Mouse (Mus musculus) CH12.LX (cell line): ENCODE results near the gene 1700088E04Rik. TPM values are rescaled to one million over a fixed set of nuclear protein-coding genes. Genes with fewer than 3 reads are reported as not detected.

Source experiments
- DNase-seq: peaks from one replicate; pipeline ENCODE4 v3.0.0-alpha.2; 2013; ENCODE audit errors: extremely low read depth
- H3K27ac ChIP-seq: 2 replicates; pipeline ENCODE4 v1.5.1; 2012; ENCODE audit warnings: low read depth, mild to moderate bottlenecking, control low read depth, moderate library complexity; ENCODE audit not compliant: insufficient read depth
- H3K27me3 ChIP-seq: replicated peaks from 2 replicates; pipeline ENCODE3; 2012; ENCODE audit warnings: inconsistent platforms
- H3K36me3 ChIP-seq, 2 experiments: replicated peaks in 1 of 2; 2 replicates each; pipeline versions ENCODE3 to v1.6.1; 2012; ENCODE audit warnings: inconsistent platforms in 1 of 2, low read length in 1 of 2, mild to moderate bottlenecking in 1 of 2, mixed read lengths in 1 of 2, moderate library complexity in 1 of 2; ENCODE audit not compliant: control insufficient read depth in 1 of 2, insufficient read depth in 1 of 2
- H3K4me1 ChIP-seq, 2 experiments: 2 replicates each; pipeline ENCODE4 v1.6.1; 2012; ENCODE audit warnings: inconsistent platforms in 1 of 2, moderate library complexity in 1 of 2; ENCODE audit not compliant: insufficient read depth in 2 of 2, control insufficient read depth in 1 of 2
- H3K4me2 ChIP-seq: 2 replicates; pipeline ENCODE4 v1.6.1; 2012; ENCODE audit warnings: low read depth, mild to moderate bottlenecking, control low read depth; ENCODE audit not compliant: poor library complexity, insufficient read depth, severe bottlenecking
- H3K4me3 ChIP-seq, 3 experiments: fragments of 150-350 bp in 1 of 3; sonication (generic) in 1 of 3; replicated peaks in 1 of 3; 2 replicates each; pipeline versions ENCODE3 to v1.5.1; 2011 to 2012; ENCODE audit warnings: low read depth in 2 of 3, low read length in 2 of 3, mild to moderate bottlenecking in 2 of 3, moderate library complexity in 2 of 3, control low read depth in 1 of 3, improper control_type of control experiment in 1 of 3, inconsistent platforms in 1 of 3, mixed read lengths in 1 of 3; ENCODE audit not compliant: poor library complexity in 1 of 3
- H3K79me2 ChIP-seq: replicated peaks from 2 replicates; pipeline ENCODE4 v1.6.1; 2012; ENCODE audit warnings: mild to moderate bottlenecking, moderate library complexity; ENCODE audit not compliant: control insufficient read depth, poor library complexity, insufficient read depth, severe bottlenecking; ENCODE audit errors: extremely low read depth
- H3K9ac ChIP-seq: 2 replicates; pipeline ENCODE4 v1.6.1; 2012; ENCODE audit warnings: low read depth, mild to moderate bottlenecking, control low read depth, moderate library complexity; ENCODE audit not compliant: insufficient read depth
- H3K9me3 ChIP-seq: replicated peaks from 2 replicates; pipeline ENCODE3; 2012; ENCODE audit warnings: low read length, inconsistent platforms, mixed read lengths
- CHD1 ChIP-seq: IDR thresholded peaks from 2 replicates; pipeline ENCODE4 v1.6.1; 2012; ENCODE audit warnings: low read depth, low read length, improper control_type of control experiment, inconsistent platforms
- CTCF ChIP-seq, 2 experiments: IDR thresholded peaks in 1 of 2; conservative IDR thresholded peaks in 1 of 2; 2 replicates each; pipeline ENCODE4 v1.5.1; 2011 to 2012; ENCODE audit warnings: low read depth in 2 of 2, low read length in 2 of 2, improper control_type of control experiment in 1 of 2, inconsistent platforms in 1 of 2, mild to moderate bottlenecking in 1 of 2, moderate library complexity in 1 of 2
- ELF1 ChIP-seq: IDR thresholded peaks from 2 replicates; pipeline ENCODE4 v1.6.1; 2014; ENCODE audit warnings: low read depth, mild to moderate bottlenecking, inconsistent platforms, low read length, improper control_type of control experiment
- EP300 ChIP-seq: IDR thresholded peaks from 2 replicates; pipeline ENCODE4 v1.6.1; 2011; ENCODE audit warnings: low read length, improper control_type of control experiment
- ETS1 ChIP-seq: conservative IDR thresholded peaks from 2 replicates; pipeline ENCODE4 v1.6.1; 2012; ENCODE audit warnings: low read depth, mild to moderate bottlenecking, inconsistent platforms, low read length, improper control_type of control experiment, moderate library complexity
- GABPA ChIP-seq: IDR thresholded peaks from 2 replicates; pipeline ENCODE4 v1.6.1; 2012; ENCODE audit warnings: low read depth, low read length, improper control_type of control experiment, inconsistent platforms; ENCODE audit not compliant: insufficient replicate concordance
- JUN ChIP-seq: IDR thresholded peaks from 2 replicates; pipeline ENCODE4 v1.6.1; 2011; ENCODE audit warnings: low read depth, mild to moderate bottlenecking, low read length, improper control_type of control experiment, moderate library complexity; ENCODE audit not compliant: insufficient read depth
- JUND ChIP-seq: conservative IDR thresholded peaks from 2 replicates; pipeline ENCODE4 v1.6.1; 2011; ENCODE audit warnings: low read depth, low read length, improper control_type of control experiment
- MAFK ChIP-seq: IDR thresholded peaks from 2 replicates; pipeline ENCODE4 v1.6.1; 2011; ENCODE audit warnings: low read length, improper control_type of control experiment; ENCODE audit not compliant: insufficient replicate concordance
- MAX ChIP-seq: IDR thresholded peaks from 2 replicates; pipeline ENCODE4 v1.6.1; 2011; ENCODE audit warnings: low read length, improper control_type of control experiment
- MAZ ChIP-seq: IDR thresholded peaks from 2 replicates; pipeline ENCODE4 v1.6.1; 2012; ENCODE audit warnings: low read depth, mild to moderate bottlenecking, inconsistent platforms, low read length, improper control_type of control experiment, moderate library complexity
- MXI1 ChIP-seq: IDR thresholded peaks from 2 replicates; pipeline ENCODE4 v1.6.1; 2011; ENCODE audit warnings: mild to moderate bottlenecking, low read depth, low read length, improper control_type of control experiment
- NRF1 ChIP-seq: IDR thresholded peaks from 2 replicates; pipeline ENCODE4 v1.6.1; 2014; ENCODE audit warnings: low read depth, mild to moderate bottlenecking, inconsistent platforms, low read length, improper control_type of control experiment, moderate library complexity
- PAX5 ChIP-seq: IDR thresholded peaks from 2 replicates; pipeline ENCODE4 v1.6.1; 2012; ENCODE audit warnings: low read length, inconsistent platforms, mixed read lengths
- POLR2A ChIP-seq: IDR thresholded peaks from 2 replicates; pipeline ENCODE4 v1.6.1; 2011; ENCODE audit warnings: low read depth, mild to moderate bottlenecking, improper control_type of control experiment, low read length
- POLR2AphosphoS2 ChIP-seq: IDR thresholded peaks from 2 replicates; pipeline ENCODE4 v1.6.1; 2011; ENCODE audit warnings: low read depth, low read length, improper control_type of control experiment
- RAD21 ChIP-seq: IDR thresholded peaks from 2 replicates; pipeline ENCODE4 v1.6.1; 2011; ENCODE audit warnings: low read depth, mild to moderate bottlenecking, low read length, improper control_type of control experiment, moderate library complexity
- RCOR1 ChIP-seq: conservative IDR thresholded peaks from 2 replicates; pipeline ENCODE4 v1.6.1; 2012; ENCODE audit warnings: low read depth, mild to moderate bottlenecking, inconsistent platforms, low read length, improper control_type of control experiment
- SIN3A ChIP-seq: IDR thresholded peaks from 2 replicates; pipeline ENCODE4 v1.6.1; 2012; ENCODE audit warnings: low read length, improper control_type of control experiment, inconsistent platforms
- TBP ChIP-seq: conservative IDR thresholded peaks from 2 replicates; pipeline ENCODE4 v1.6.1; 2011; ENCODE audit warnings: low read depth, low read length, improper control_type of control experiment
- UBTF ChIP-seq: IDR thresholded peaks from 2 replicates; pipeline ENCODE4 v1.6.1; 2012; ENCODE audit warnings: low read depth, mild to moderate bottlenecking, inconsistent platforms, low read length, improper control_type of control experiment, moderate library complexity
- USF2 ChIP-seq: conservative IDR thresholded peaks from 2 replicates; pipeline ENCODE4 v1.6.1; 2011; ENCODE audit warnings: low read depth, low read length, improper control_type of control experiment
- ZC3H11A ChIP-seq: IDR thresholded peaks from 2 replicates; pipeline ENCODE4 v1.6.1; 2012; ENCODE audit warnings: low read depth, mild to moderate bottlenecking, inconsistent platforms, low read length, improper control_type of control experiment
- ZKSCAN1 ChIP-seq: IDR thresholded peaks from 2 replicates; pipeline ENCODE4 v1.6.1; 2012; ENCODE audit warnings: low read depth, inconsistent platforms, low read length, improper control_type of control experiment, borderline replicate concordance
- ZNF384 ChIP-seq: IDR thresholded peaks from 2 replicates; pipeline ENCODE4 v1.6.1; 2012; ENCODE audit warnings: low read depth, low read length, improper control_type of control experiment, inconsistent platforms
- dilution Hi-C: fragments of 300-500 bp; cut with MboI; formaldehyde crosslinking; loops from 2 replicates; pipeline ENCODE4 v1.14.3; 2020; ENCODE audit warnings: low sequenced_read_pairs; ENCODE audit not compliant: extremely low pct_unique_long_range_greater_than_20kb, extremely low pct_ligation_motif_present
- in situ Hi-C: fragments of 300-500 bp; cut with MboI; formaldehyde crosslinking; loops from 3 replicates; pipeline ENCODE4 v1.14.3; 2019; ENCODE audit warnings: low sequenced_read_pairs, low pct_ligation_motif_present, low pct_unique_long_range_greater_than_20kb, mixed read lengths
- polyA plus RNA-seq: library from polyadenylated mRNA; unstranded; fragments of >175 nt; gene quantifications from 2 replicates; pipeline ENCODE4 v1.2.1, GENCODE M21; 2012; ENCODE audit warnings: low read depth; ENCODE audit not compliant: insufficient read length
- total RNA-seq, 2 experiments: library from RNA; depleted of rRNA; stranded (reverse); fragments of 300-350 nt in 1 of 2; fragments of >200 nt in 1 of 2; gene quantifications; 2 replicates each; pipeline ENCODE4 v1.2.3; 2012 to 2014

1700088E04Rik gene
- total and polyA plus RNA-seq, 3 experiments = 1.0 to 4.2 (median 2.1) TPM

DNA sequence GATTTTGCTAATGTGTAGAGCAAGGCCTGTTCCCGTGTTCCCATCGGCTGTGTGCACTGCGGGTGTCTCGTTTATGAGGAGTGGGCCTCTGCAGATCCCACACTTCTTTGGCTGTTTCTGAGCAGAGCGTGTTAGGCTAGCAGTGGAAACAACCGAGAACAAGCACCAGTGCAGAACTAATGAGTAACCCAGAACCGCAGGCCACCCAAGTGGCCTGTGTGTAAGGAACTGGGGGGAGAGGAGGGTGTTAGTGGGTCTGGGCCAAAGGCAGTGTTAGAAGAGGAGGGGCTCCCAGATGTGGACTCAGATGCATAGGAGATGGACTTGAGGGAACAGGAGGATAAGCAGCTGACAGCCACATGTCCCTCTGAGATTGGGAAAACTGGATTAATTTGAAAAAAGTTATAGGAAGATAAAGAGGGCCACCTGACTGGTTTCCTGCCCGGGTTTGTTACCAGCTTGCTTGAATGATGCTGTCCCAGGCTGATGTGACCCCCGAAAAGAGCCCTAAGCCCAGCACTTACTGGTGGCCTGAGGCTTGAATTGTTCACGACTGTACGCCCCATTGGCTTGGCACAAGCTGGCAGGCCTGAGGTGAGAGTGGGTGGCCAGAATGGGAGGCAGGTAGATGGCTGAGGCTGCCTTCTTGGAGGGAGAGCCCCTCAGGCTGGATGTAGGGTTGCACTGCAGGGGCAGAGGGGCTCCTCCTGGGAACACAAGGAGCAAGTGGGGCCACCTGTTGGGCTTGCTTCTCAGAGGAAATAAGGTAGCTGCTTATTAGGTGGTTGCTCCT, 5.1 kb downstream of the 1700088E04Rik start:
- Histone ChIP-seq H3K4me3 (no peak overlapping the region), H3K9me3 (no peaks in the 10 kb centered on the region), H3K27me3 (peaks cover 5% of the 10 kb centered on the region), H3K79me2 (no peaks in the 10 kb centered on the region), H3K27ac (no peak overlapping the region), H3K4me2 (no peak overlapping the region), H3K36me3 (peaks cover 29 to 45% of the 10 kb centered on the region in 2 experiments), H3K9ac (no peak overlapping the region), H3K4me1 (peaks cover 0 to 16% of the 10 kb centered on the region in 2 experiments; a peak in 2 of 4 replicates)
- DNase-seq = no peak
- dilution Hi-C loops = no loop called here
- in situ Hi-C loops = loop anchor here (5.0 kb wide), 1 partner anchor 39 kb away; no protein-coding TSS in a partner anchor
- TF ChIP-seq MAX (no peak), CHD1 (no peak), CTCF (conservative IDR thresholded peaks at IDR 0.05 in 1 of 2, IDR thresholded peaks at IDR 0.05 in 1 of 2; ENCODE audit: low read depth in 2 of 2, low read length in 2 of 2) (no peak), POLR2AphosphoS2 (no peak), PAX5 (no peak), ETS1 (no peak), ELF1 (no peak), ZC3H11A (no peak), SIN3A (no peak), MAFK (no peak), TBP (no peak), MXI1 (no peak), RAD21 (no peak), RCOR1 (no peak), EP300 (no peak), MAZ (no peak), ZNF384 (no peak), JUND (no peak), ZKSCAN1 (no peak)

DNA sequence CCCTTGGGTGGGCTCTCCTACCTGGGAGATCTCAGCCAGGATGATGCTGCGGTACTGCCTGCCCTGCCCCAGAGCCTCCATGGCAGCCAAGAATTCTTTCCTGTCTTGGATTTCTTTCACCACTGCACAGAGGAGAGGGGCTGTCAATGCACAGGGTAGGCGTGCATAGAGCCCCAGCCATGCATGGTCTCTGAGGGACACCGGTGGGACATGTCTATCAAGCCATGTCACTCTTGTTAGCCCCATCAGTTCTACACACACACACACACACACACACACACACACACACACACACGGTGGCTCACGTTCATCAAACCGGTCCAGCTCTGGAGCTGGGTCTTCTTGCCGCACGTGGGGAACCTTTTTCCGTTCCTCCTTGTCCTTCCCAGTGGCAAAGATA, 5.7 kb downstream of the 1700088E04Rik start:
- DNase-seq = no peak
- no peak overlapping the region for H3K4me3 ChIP-seq
- H3K4me2 ChIP-seq = no peak overlapping the region
- H3K27me3 ChIP-seq = peaks cover under 1% of the 10 kb centered on the region
- TF ChIP-seq MAX (no peak), ZNF384 (no peak), JUN (no peak), CTCF (conservative IDR thresholded peaks at IDR 0.05 in 1 of 2, IDR thresholded peaks at IDR 0.05 in 1 of 2; ENCODE audit: low read depth in 2 of 2, low read length in 2 of 2) (no peak), USF2 (no peak), POLR2A (no peak), RCOR1 (no peak), PAX5 (no peak), JUND (no peak), UBTF (no peak), ETS1 (no peak), MXI1 (no peak), CHD1 (no peak), ELF1 (no peak), RAD21 (no peak), GABPA (no peak), POLR2AphosphoS2 (no peak), NRF1 (no peak), TBP (no peak), SIN3A (no peak)
- no peaks in the 10 kb centered on the region for H3K79me2 ChIP-seq
- no peak overlapping the region for H3K9ac ChIP-seq
- no peak overlapping the region for H3K27ac ChIP-seq
- peaks cover 36 to 52% of the 10 kb centered on the region in 2 experiments for H3K36me3 ChIP-seq
- dilution Hi-C loops = no loop called here
- in situ Hi-C loops = loop anchor here (5.0 kb wide), 1 partner anchor 38 kb away; no protein-coding TSS in a partner anchor
- H3K9me3 ChIP-seq = no peaks in the 10 kb centered on the region
- peaks cover 0 to 10% of the 10 kb centered on the region in 2 experiments; a peak in 2 of 4 replicates for H3K4me1 ChIP-seq
